Mouse (Mus musculus) CH12.LX (cell line): ENCODE measurements around the gene Zbtb49. TPM values are rescaled to one million over a fixed set of nuclear protein-coding genes. Genes with fewer than 3 reads are reported as not detected.

Experiments used
- DNase-seq: peaks from one replicate; pipeline ENCODE4 v3.0.0-alpha.2; 2013; ENCODE audit errors: extremely low read depth
- H3K27ac ChIP-seq: 2 replicates; pipeline ENCODE4 v1.5.1; 2012; ENCODE audit warnings: low read depth, mild to moderate bottlenecking, control low read depth, moderate library complexity; ENCODE audit not compliant: insufficient read depth
- H3K27me3 ChIP-seq: replicated peaks from 2 replicates; pipeline ENCODE3; 2012; ENCODE audit warnings: inconsistent platforms
- H3K36me3 ChIP-seq, 2 experiments: replicated peaks in 1 of 2; 2 replicates each; pipeline versions ENCODE3 to v1.6.1; 2012; ENCODE audit warnings: inconsistent platforms in 1 of 2, low read length in 1 of 2, mild to moderate bottlenecking in 1 of 2, mixed read lengths in 1 of 2, moderate library complexity in 1 of 2; ENCODE audit not compliant: control insufficient read depth in 1 of 2, insufficient read depth in 1 of 2
- H3K4me1 ChIP-seq, 2 experiments: 2 replicates each; pipeline ENCODE4 v1.6.1; 2012; ENCODE audit warnings: inconsistent platforms in 1 of 2, moderate library complexity in 1 of 2; ENCODE audit not compliant: insufficient read depth in 2 of 2, control insufficient read depth in 1 of 2
- H3K4me2 ChIP-seq: 2 replicates; pipeline ENCODE4 v1.6.1; 2012; ENCODE audit warnings: low read depth, mild to moderate bottlenecking, control low read depth; ENCODE audit not compliant: poor library complexity, insufficient read depth, severe bottlenecking
- H3K4me3 ChIP-seq, 3 experiments: fragments of 150-350 bp in 1 of 3; sonication (generic) in 1 of 3; replicated peaks in 1 of 3; 2 replicates each; pipeline versions ENCODE3 to v1.5.1; 2011 to 2012; ENCODE audit warnings: low read depth in 2 of 3, low read length in 2 of 3, mild to moderate bottlenecking in 2 of 3, moderate library complexity in 2 of 3, control low read depth in 1 of 3, improper control_type of control experiment in 1 of 3, inconsistent platforms in 1 of 3, mixed read lengths in 1 of 3; ENCODE audit not compliant: poor library complexity in 1 of 3
- H3K79me2 ChIP-seq: replicated peaks from 2 replicates; pipeline ENCODE4 v1.6.1; 2012; ENCODE audit warnings: mild to moderate bottlenecking, moderate library complexity; ENCODE audit not compliant: control insufficient read depth, poor library complexity, insufficient read depth, severe bottlenecking; ENCODE audit errors: extremely low read depth
- H3K9ac ChIP-seq: 2 replicates; pipeline ENCODE4 v1.6.1; 2012; ENCODE audit warnings: low read depth, mild to moderate bottlenecking, control low read depth, moderate library complexity; ENCODE audit not compliant: insufficient read depth
- H3K9me3 ChIP-seq: replicated peaks from 2 replicates; pipeline ENCODE3; 2012; ENCODE audit warnings: low read length, inconsistent platforms, mixed read lengths
- BHLHE40 ChIP-seq: IDR thresholded peaks from 2 replicates; pipeline ENCODE4 v1.6.1; 2011; ENCODE audit warnings: mild to moderate bottlenecking, low read depth, low read length, improper control_type of control experiment
- CHD1 ChIP-seq: IDR thresholded peaks from 2 replicates; pipeline ENCODE4 v1.6.1; 2012; ENCODE audit warnings: low read depth, low read length, improper control_type of control experiment, inconsistent platforms
- CHD2 ChIP-seq: IDR thresholded peaks from 2 replicates; pipeline ENCODE4 v1.6.1; 2011; ENCODE audit warnings: low read length, improper control_type of control experiment
- CTCF ChIP-seq, 2 experiments: IDR thresholded peaks in 1 of 2; conservative IDR thresholded peaks in 1 of 2; 2 replicates each; pipeline ENCODE4 v1.5.1; 2011 to 2012; ENCODE audit warnings: low read depth in 2 of 2, low read length in 2 of 2, improper control_type of control experiment in 1 of 2, inconsistent platforms in 1 of 2, mild to moderate bottlenecking in 1 of 2, moderate library complexity in 1 of 2
- E2F4 ChIP-seq: IDR thresholded peaks from 2 replicates; pipeline ENCODE4 v1.6.1; 2011; ENCODE audit warnings: low read depth, low read length, improper control_type of control experiment; ENCODE audit not compliant: insufficient replicate concordance
- EP300 ChIP-seq: IDR thresholded peaks from 2 replicates; pipeline ENCODE4 v1.6.1; 2011; ENCODE audit warnings: low read length, improper control_type of control experiment
- HCFC1 ChIP-seq: IDR thresholded peaks from 2 replicates; pipeline ENCODE4 v1.6.1; 2012; ENCODE audit warnings: low read depth, mild to moderate bottlenecking, inconsistent platforms, low read length, improper control_type of control experiment
- IRF4 ChIP-seq: IDR thresholded peaks from 2 replicates; pipeline ENCODE4 v1.6.1; 2014; ENCODE audit warnings: low read depth, mild to moderate bottlenecking, inconsistent platforms, low read length, improper control_type of control experiment
- JUN ChIP-seq: IDR thresholded peaks from 2 replicates; pipeline ENCODE4 v1.6.1; 2011; ENCODE audit warnings: low read depth, mild to moderate bottlenecking, low read length, improper control_type of control experiment, moderate library complexity; ENCODE audit not compliant: insufficient read depth
- KAT2A ChIP-seq: IDR thresholded peaks from 2 replicates; pipeline ENCODE4 v1.6.1; 2012; ENCODE audit warnings: low read length, improper control_type of control experiment, inconsistent platforms; ENCODE audit not compliant: insufficient replicate concordance
- MAFK ChIP-seq: IDR thresholded peaks from 2 replicates; pipeline ENCODE4 v1.6.1; 2011; ENCODE audit warnings: low read length, improper control_type of control experiment; ENCODE audit not compliant: insufficient replicate concordance
- MAX ChIP-seq: IDR thresholded peaks from 2 replicates; pipeline ENCODE4 v1.6.1; 2011; ENCODE audit warnings: low read length, improper control_type of control experiment
- MAZ ChIP-seq: IDR thresholded peaks from 2 replicates; pipeline ENCODE4 v1.6.1; 2012; ENCODE audit warnings: low read depth, mild to moderate bottlenecking, inconsistent platforms, low read length, improper control_type of control experiment, moderate library complexity
- MEF2A ChIP-seq: IDR thresholded peaks from 2 replicates; pipeline ENCODE4 v1.6.1; 2014; ENCODE audit warnings: low read depth, mild to moderate bottlenecking, inconsistent platforms, low read length, improper control_type of control experiment, borderline replicate concordance
- MYC ChIP-seq: IDR thresholded peaks from 2 replicates; pipeline ENCODE4 v1.6.1; 2011; ENCODE audit warnings: low read depth, mild to moderate bottlenecking, improper control_type of control experiment, low read length
- NELFE ChIP-seq: IDR thresholded peaks from 2 replicates; pipeline ENCODE4 v1.6.1; 2011; ENCODE audit warnings: low read depth, low read length, improper control_type of control experiment
- NRF1 ChIP-seq: IDR thresholded peaks from 2 replicates; pipeline ENCODE4 v1.6.1; 2014; ENCODE audit warnings: low read depth, mild to moderate bottlenecking, inconsistent platforms, low read length, improper control_type of control experiment, moderate library complexity
- PAX5 ChIP-seq: IDR thresholded peaks from 2 replicates; pipeline ENCODE4 v1.6.1; 2012; ENCODE audit warnings: low read length, inconsistent platforms, mixed read lengths
- POLR2AphosphoS2 ChIP-seq: IDR thresholded peaks from 2 replicates; pipeline ENCODE4 v1.6.1; 2011; ENCODE audit warnings: low read depth, low read length, improper control_type of control experiment
- SIN3A ChIP-seq: IDR thresholded peaks from 2 replicates; pipeline ENCODE4 v1.6.1; 2012; ENCODE audit warnings: low read length, improper control_type of control experiment, inconsistent platforms
- TCF12 ChIP-seq: IDR thresholded peaks from 2 replicates; pipeline ENCODE4 v1.6.1; 2014; ENCODE audit warnings: low read depth, mild to moderate bottlenecking, inconsistent platforms, low read length, improper control_type of control experiment
- ZNF384 ChIP-seq: IDR thresholded peaks from 2 replicates; pipeline ENCODE4 v1.6.1; 2012; ENCODE audit warnings: low read depth, low read length, improper control_type of control experiment, inconsistent platforms
- dilution Hi-C: fragments of 300-500 bp; cut with MboI; formaldehyde crosslinking; loops from 2 replicates; pipeline ENCODE4 v1.14.3; 2020; ENCODE audit warnings: low sequenced_read_pairs; ENCODE audit not compliant: extremely low pct_unique_long_range_greater_than_20kb, extremely low pct_ligation_motif_present
- in situ Hi-C: fragments of 300-500 bp; cut with MboI; formaldehyde crosslinking; loops from 3 replicates; pipeline ENCODE4 v1.14.3; 2019; ENCODE audit warnings: low sequenced_read_pairs, low pct_ligation_motif_present, low pct_unique_long_range_greater_than_20kb, mixed read lengths
- polyA plus RNA-seq: library from polyadenylated mRNA; unstranded; fragments of >175 nt; gene quantifications from 2 replicates; pipeline ENCODE4 v1.2.1, GENCODE M21; 2012; ENCODE audit warnings: low read depth; ENCODE audit not compliant: insufficient read length
- total RNA-seq, 2 experiments: library from RNA; depleted of rRNA; stranded (reverse); fragments of 300-350 nt in 1 of 2; fragments of >200 nt in 1 of 2; gene quantifications; 2 replicates each; pipeline ENCODE4 v1.2.3; 2012 to 2014

Zbtb49 gene
- total and polyA plus RNA-seq, 3 experiments, result 4.7 to 8.2 (median 4.9) TPM

GRCm38 (mm10) chr5:38146524-38146923, 73.7 kb downstream of the Zbtb49 start:
- dilution Hi-C loops, result no loop called here
- in situ Hi-C loops, result no loop called here
- DNase-seq, result no peak

GRCm38 (mm10) chr5:38140893-38141292, 79.4 kb downstream of the Zbtb49 start:
- Histone ChIP-seq H3K27ac (no peak overlapping the region), H3K4me1 (no peaks in the 10 kb centered on the region), H3K4me3 (no peak overlapping the region), H3K79me2 (no peaks in the 10 kb centered on the region), H3K36me3 (peaks cover 0 to 36% of the 10 kb centered on the region in 2 experiments), H3K27me3 (no peaks in the 10 kb centered on the region), H3K9ac (no peak overlapping the region), H3K4me2 (no peak overlapping the region), H3K9me3 (no peaks in the 10 kb centered on the region)
- dilution Hi-C loops (no loop called here), in situ Hi-C loops (no loop called here)
- TF ChIP-seq E2F4 (no peak), KAT2A (no peak), EP300 (no peak), CHD1 (no peak), POLR2AphosphoS2 (no peak), ZNF384 (no peak), HCFC1 (no peak), MYC (no peak), JUN (no peak), IRF4 (no peak), MAFK (no peak)
- no peak for DNase-seq

More at GRCm38 (mm10) chr5:38146524-38146923, 73.7 kb downstream of the Zbtb49 start:
- TF ChIP-seq MAX, result no peak
- no peak for TF ChIP-seq MEF2A
- no peak for TF ChIP-seq BHLHE40
- TF ChIP-seq PAX5, result no peak
- TF ChIP-seq NRF1, result no peak
- TF ChIP-seq CTCF (conservative IDR thresholded peaks at IDR 0.05 in 1 of 2, IDR thresholded peaks at IDR 0.05 in 1 of 2; ENCODE audit: low read depth in 2 of 2, low read length in 2 of 2), result no peak
- no peak for TF ChIP-seq NELFE
- TF ChIP-seq CHD2, result no peak
- TF ChIP-seq TCF12, result no peak
- TF ChIP-seq SIN3A, result no peak
- TF ChIP-seq ZNF384, result no peak
- TF ChIP-seq MAZ, result no peak
- TF ChIP-seq MYC, result no peak
- Histone ChIP-seq H3K27ac (no peak overlapping the region), H3K27me3 (no peaks in the 10 kb centered on the region), H3K4me1 (peaks cover 0 to 3% of the 10 kb centered on the region in 2 experiments; a peak in 1 of 4 replicates), H3K9ac (no peak overlapping the region), H3K9me3 (no peaks in the 10 kb centered on the region), H3K79me2 (no peaks in the 10 kb centered on the region), H3K4me3 (no peak overlapping the region), H3K36me3 (peaks cover 0 to 2% of the 10 kb centered on the region in 2 experiments), H3K4me2 (no peak overlapping the region)

Other genes starting within 250 kb of the Zbtb49 start
- gene Stx18, start 181.7 kb downstream of the Zbtb49 start, total RNA-seq (2012; rRNA removed), result 28.7 and 29.4 TPM in 2 replicates
- 26.3 and 31.1 TPM in 2 replicates for gene Stx18, start 181.7 kb downstream of the Zbtb49 start, total RNA-seq (2014; rRNA removed)
- gene Stx18, start 181.7 kb downstream of the Zbtb49 start, polyA plus RNA-seq, result 35.8 and 40.0 TPM in 2 replicates
- 0.04 TPM in 1 of 2 replicates, not detected in the other for gene Nsg1, start 60.5 kb downstream of the Zbtb49 start, total RNA-seq (2012; rRNA removed)
- not detected in 2 replicates for gene Nsg1, start 60.5 kb downstream of the Zbtb49 start, total RNA-seq (2014; rRNA removed)
- gene Nsg1, start 60.5 kb downstream of the Zbtb49 start, polyA plus RNA-seq, result not detected in 2 replicates
- gene Lyar, start within 50 bp of the Zbtb49 start, total RNA-seq (2012; rRNA removed), result 134 and 169 TPM in 2 replicates
- 182 and 195 TPM in 2 replicates for gene Lyar, start within 50 bp of the Zbtb49 start, total RNA-seq (2014; rRNA removed)
- gene Lyar, start within 50 bp of the Zbtb49 start, polyA plus RNA-seq, result 314 and 382 TPM in 2 replicates
- 64.1 and 65.1 TPM in 2 replicates for gene Tmem128, start 39.7 kb upstream of the Zbtb49 start, total RNA-seq (2012; rRNA removed)
- gene Tmem128, start 39.7 kb upstream of the Zbtb49 start, total RNA-seq (2014; rRNA removed), result 109 and 113 TPM in 2 replicates
- gene Tmem128, start 39.7 kb upstream of the Zbtb49 start, polyA plus RNA-seq, result 40.4 and 43.5 TPM in 2 replicates
- gene Otop1, start 55.5 kb upstream of the Zbtb49 start, total RNA-seq (2012; rRNA removed), result not detected in 2 replicates
- not detected in 2 replicates for gene Otop1, start 55.5 kb upstream of the Zbtb49 start, total RNA-seq (2014; rRNA removed)
- gene Otop1, start 55.5 kb upstream of the Zbtb49 start, polyA plus RNA-seq, result not detected in 2 replicates
- gene Drd5, start 98.9 kb upstream of the Zbtb49 start, total RNA-seq (2012; rRNA removed), result not detected in 2 replicates
- gene Drd5, start 98.9 kb upstream of the Zbtb49 start, total RNA-seq (2014; rRNA removed), result not detected in 2 replicates
- gene Drd5, start 98.9 kb upstream of the Zbtb49 start, polyA plus RNA-seq, result not detected in 2 replicates